Mouse (Mus musculus) hindbrain, embryonic 14.5 days (tissue): Measurements from ENCODE around the gene Atp2a1. TPM values are rescaled to one million over a fixed set of nuclear protein-coding genes. Genes with fewer than 3 reads are reported as not detected.

Experiments used
- polyA plus RNA-seq: library from polyadenylated mRNA; unstranded; fragments of >200 nt; fragmentation: Nextera tagmentation; extraction: Ambion mirVana; gene quantifications from 2 replicates; pipeline ENCODE4 v1.2.1, GENCODE M21; 2014

Gene Atp2a1
- polyA plus RNA-seq, 1 experiment from 2014 or later, result 0.31 TPM

Other genes starting within 250 kb of the Atp2a1 start
- gene Sbk1, start 190.5 kb downstream of the Atp2a1 start, polyA plus RNA-seq, result 290 and 319 TPM in 2 replicates
- 0.77 and 0.78 TPM in 2 replicates for gene Lat, start 93.5 kb downstream of the Atp2a1 start, polyA plus RNA-seq
- gene Spns1, start 85.7 kb downstream of the Atp2a1 start, polyA plus RNA-seq, result 64.5 and 67.9 TPM in 2 replicates
- gene Nfatc2ip, start 66.4 kb downstream of the Atp2a1 start, polyA plus RNA-seq, result 3.9 and 4.0 TPM in 2 replicates
- not detected in 2 replicates for gene Cd19, start 48.2 kb downstream of the Atp2a1 start, polyA plus RNA-seq
- 18.9 and 20.2 TPM in 2 replicates for gene Rabep2, start 34.3 kb downstream of the Atp2a1 start, polyA plus RNA-seq
- 60.3 and 64.1 TPM in 2 replicates for gene Sh2b1, start 12.3 kb upstream of the Atp2a1 start, polyA plus RNA-seq
- gene Tufm, start 24.3 kb upstream of the Atp2a1 start, polyA plus RNA-seq, result 116 and 136 TPM in 2 replicates
- gene Atxn2l, start 40.3 kb upstream of the Atp2a1 start, polyA plus RNA-seq, result 72.6 and 73.7 TPM in 2 replicates
- gene Eif3c, start 103.3 kb upstream of the Atp2a1 start, polyA plus RNA-seq, result 162 and 165 TPM in 2 replicates
- 0.26 and 0.36 TPM in 2 replicates for gene Apobr, start 121.8 kb upstream of the Atp2a1 start, polyA plus RNA-seq
- gene Cln3, start 122.7 kb upstream of the Atp2a1 start, polyA plus RNA-seq, result 24.7 and 24.8 TPM in 2 replicates
- gene Il27, start 131.8 kb upstream of the Atp2a1 start, polyA plus RNA-seq, result not detected in 2 replicates
- 11.4 and 12.4 TPM in 2 replicates for gene Nupr1, start 167.8 kb upstream of the Atp2a1 start, polyA plus RNA-seq
- gene Sgf29, start 186.2 kb upstream of the Atp2a1 start, polyA plus RNA-seq, result 58.0 and 61.1 TPM in 2 replicates
- 2.5 and 5.3 TPM in 2 replicates for gene Sult1a1, start 213.3 kb upstream of the Atp2a1 start, polyA plus RNA-seq
- 124 and 159 TPM in 2 replicates for gene Bola2, start 232.3 kb upstream of the Atp2a1 start, polyA plus RNA-seq
- 10.7 and 10.9 TPM in 2 replicates for gene Slx1b, start 232.7 kb upstream of the Atp2a1 start, polyA plus RNA-seq
- gene Coro1a, start 244.7 kb upstream of the Atp2a1 start, polyA plus RNA-seq, result 82.2 and 99.7 TPM in 2 replicates